Mouse (Mus musculus): ENCODE measurements at regions not wholly inside any gene's neighbourhood (a gene's known extent, or its start where the extent isn't known, plus 50 kb on each side); places are given as distances from the start of the nearest gene placed in this dataset.

DNA sequence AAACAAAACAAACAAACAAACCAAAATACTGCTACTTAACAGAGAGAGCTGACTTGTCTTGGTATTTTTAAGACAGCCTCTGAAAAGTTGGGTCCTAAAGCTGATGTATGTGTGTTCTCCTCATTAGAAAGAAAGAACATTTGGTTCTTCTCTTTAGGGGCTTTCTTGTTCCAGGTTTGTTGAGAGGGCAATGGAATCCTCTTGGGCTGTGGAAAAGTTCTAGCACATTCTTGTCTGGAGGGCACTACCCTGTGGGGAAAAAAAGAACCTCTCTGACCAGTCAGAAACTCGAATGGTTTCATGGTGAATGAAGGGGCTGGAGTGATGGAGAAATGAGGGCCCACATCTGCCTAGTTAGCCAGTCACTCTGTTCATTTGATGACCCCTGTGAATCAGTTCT, 1874.5 kb upstream of the Lrrc6 start:
- DNase-seq (ENCODE audit: low read depth, low spot score), result no peak

- DNase-seq (ENCODE audit: low read depth, low spot score), result no peak
These were observed 1866.1 kb upstream of the Lrrc6 start for GRCm38 (mm10) chr15:68366816-68367215.

- peak; percentile 100 for DNase-seq (ENCODE audit: low read depth, low spot score)
These were observed 1862.5 kb upstream of the Lrrc6 start for GRCm38 (mm10) chr15:68363058-68363735.

DNA sequence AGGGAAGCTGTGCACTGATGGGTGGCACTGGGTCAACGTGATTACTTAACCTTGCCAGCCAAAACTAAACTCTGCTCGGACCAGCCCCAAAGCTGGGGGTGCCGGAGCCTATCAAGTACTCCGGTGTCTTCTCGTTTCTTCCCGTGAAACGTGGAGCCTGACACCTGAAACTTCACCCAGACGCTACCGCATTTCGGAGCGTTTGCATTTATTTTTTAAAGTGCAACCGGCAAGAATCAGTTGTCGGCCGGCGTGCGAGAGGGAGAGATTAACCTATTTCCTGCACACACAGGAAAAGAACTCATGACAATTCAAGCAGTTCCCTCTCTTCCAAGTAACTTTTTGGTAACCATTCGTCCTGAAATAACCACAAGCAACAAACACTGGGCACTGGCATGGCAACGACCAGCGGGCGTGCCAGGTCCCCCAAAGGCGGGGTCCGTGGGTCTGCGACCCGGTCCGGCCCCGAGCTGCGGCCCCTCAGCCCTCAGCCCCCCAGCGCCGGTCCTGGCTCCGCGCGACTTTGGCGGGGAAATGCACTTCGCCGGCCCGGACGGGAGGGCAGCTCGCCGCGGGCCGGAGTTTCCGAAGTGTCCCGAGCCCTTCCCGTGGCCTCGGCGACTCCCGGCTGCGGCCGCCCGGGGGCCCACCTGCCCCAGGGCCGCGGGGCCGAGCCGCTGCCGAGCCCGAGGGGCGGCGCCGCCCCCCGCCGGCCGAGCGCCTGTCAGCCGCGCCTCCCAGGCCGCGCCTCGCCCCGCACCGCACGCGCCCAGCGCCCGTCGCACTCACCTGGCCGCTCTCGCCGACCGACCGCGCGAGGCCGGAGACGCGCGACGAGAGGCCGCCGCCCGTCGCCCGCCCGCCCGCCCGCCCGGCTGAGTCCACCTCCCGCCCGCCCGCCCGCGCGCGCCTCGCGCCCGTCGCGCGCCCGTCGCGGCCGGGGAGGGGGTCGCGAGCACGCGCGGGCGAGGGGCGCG, 1861.7 kb upstream of the Lrrc6 start:
- DNase-seq (ENCODE audit: low read depth, low spot score), result peak; percentile 34

GRCm38 (mm10) chr15:68360956-68361908, 1860.5 kb upstream of the Lrrc6 start:
- DNase-seq (ENCODE audit: low read depth, low spot score), result no peak

DNA sequence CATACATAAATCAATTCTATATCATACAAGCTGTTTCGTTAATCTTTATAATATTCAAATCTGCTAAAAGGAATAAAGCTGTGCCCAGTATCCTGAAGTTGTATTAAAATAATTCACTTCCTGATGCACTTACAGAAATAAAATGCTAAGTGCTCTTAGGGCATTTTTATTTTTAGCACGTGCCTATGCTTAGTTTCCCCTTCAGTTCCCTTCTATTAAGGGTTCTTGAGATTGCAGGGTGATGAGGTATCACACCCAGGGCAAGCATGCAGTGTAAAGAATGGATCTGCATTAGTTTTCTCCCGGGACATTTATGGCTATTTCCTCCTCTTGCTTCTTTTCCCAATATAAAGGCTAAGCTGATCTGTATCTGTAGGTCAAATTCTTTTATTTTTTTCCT, 1858.8 kb upstream of the Lrrc6 start:
- no peak for DNase-seq (ENCODE audit: low read depth, low spot score)

DNA sequence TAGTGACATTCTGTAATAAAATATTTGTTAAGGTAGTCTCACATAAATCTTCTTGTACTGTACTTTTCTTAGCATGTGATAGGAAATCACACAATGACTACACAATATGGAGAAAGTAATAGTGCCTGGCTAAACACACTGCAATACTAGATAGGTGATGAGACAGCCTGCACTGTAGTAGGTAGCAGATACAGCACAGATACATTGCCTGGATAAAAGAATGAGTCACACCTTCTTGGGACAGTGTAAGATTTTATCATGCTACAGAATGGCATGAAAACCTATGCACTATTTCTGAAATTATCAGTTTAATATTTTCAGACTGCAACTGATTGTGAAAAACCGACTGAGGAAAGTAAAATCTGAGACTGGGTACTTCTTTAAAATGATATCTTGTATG, 1855.2 kb upstream of the Lrrc6 start:
- no peak for DNase-seq (ENCODE audit: low read depth, low spot score)

DNA sequence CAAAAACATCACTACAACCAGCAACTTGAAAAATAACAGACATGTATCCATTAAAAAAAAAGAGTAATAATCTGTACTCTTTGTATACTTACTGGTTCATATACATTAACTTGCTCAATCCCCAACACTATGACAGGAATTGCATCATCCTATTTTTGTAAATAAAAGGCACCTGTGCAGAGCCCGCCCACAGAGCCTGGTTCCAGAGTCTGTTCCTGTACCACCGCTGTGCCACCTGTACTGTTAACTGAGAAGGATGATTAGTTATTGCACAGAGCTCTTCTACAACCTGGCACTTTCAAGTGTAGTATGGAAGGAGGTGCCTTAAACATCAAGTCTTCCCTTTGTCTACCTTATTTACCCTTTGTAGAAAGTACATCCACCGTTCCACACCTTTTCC, 1843.9 kb upstream of the Lrrc6 start:
- no peak for DNase-seq (ENCODE audit: low read depth, low spot score)

- no peak for DNase-seq (ENCODE audit: low read depth, low spot score)
These were observed 1841.8 kb upstream of the Lrrc6 start for GRCm38 (mm10) chr15:68342542-68342941.

DNA sequence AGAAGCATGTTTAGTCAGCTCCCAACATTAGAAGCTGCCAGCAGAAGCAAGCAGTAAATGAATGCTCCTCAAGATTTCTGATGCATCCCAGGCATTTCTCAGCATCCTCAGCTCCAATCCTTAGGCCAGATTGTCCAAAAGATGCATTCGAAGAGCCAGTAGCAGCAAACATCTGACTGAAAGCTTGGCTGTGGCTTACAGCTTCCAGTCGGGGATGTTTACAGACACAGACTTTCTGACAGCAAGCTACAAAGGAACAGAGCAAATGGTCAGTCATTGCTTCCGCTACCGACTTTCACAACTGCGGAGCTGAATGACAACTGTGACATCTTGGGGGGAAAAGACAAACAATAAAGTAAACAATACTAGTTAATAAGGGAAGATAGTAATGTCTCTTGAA, 1840.3 kb upstream of the Lrrc6 start:
- DNase-seq (ENCODE audit: low read depth, low spot score), result no peak

GRCm38 (mm10) chr15:68337264-68337663, 1836.6 kb upstream of the Lrrc6 start:
- DNase-seq (ENCODE audit: low read depth, low spot score), result no peak

- no peak for DNase-seq (ENCODE audit: low read depth, low spot score)
These were observed 1835.1 kb upstream of the Lrrc6 start for GRCm38 (mm10) chr15:68335837-68336236.

DNA sequence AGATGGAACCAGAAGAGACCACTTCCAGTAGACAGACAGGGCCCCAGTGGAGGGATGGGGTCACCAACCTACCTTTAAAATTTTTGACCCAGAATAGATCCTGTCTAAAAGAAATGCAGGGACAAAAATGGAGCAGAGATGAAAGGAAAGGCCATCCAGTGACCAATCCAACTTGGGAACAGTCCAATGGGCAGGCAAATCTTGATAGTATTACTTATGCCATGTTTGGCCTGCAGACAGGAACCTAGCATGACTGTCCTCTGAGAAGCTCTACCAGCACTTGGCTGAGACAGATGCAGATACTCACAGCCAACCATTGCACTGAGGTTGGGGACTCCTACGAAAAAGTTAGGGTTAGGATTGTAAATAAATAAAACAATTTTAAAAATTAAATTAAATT, 1815.4 kb upstream of the Lrrc6 start:
- no peak for DNase-seq (ENCODE audit: low read depth, low spot score)
